Mouse (Mus musculus) urinary bladder, postnatal 14 days (tissue): ENCODE results near the gene Pim2.
"Not testable (repeated sequence)": the region's sequence is repeated elsewhere in the genome, so short reads cannot be mapped to it uniquely, and the experiment has no call there.

Experiments used
- DNase-seq: peaks from one replicate; pipeline ENCODE4 v3.0.0; 2021; ENCODE audit warnings: low spot score

The Pim2 gene

GRCm38 (mm10) chrX:7907735-7908134 is 29.7 kb downstream of the Pim2 start, which contains the start of gene Gm10491:
TSS of gene Gm10491 (minus strand) at chrX:7907835.
- no peak for DNase-seq

- DNase-seq = not testable (repeated sequence)
These were observed 31.2 kb downstream of the Pim2 start, which contains the start of gene Gm10490 for GRCm38 (mm10) chrX:7909242-7909641. TSS of gene Gm10490 (plus strand) at chrX:7909542.

DNA sequence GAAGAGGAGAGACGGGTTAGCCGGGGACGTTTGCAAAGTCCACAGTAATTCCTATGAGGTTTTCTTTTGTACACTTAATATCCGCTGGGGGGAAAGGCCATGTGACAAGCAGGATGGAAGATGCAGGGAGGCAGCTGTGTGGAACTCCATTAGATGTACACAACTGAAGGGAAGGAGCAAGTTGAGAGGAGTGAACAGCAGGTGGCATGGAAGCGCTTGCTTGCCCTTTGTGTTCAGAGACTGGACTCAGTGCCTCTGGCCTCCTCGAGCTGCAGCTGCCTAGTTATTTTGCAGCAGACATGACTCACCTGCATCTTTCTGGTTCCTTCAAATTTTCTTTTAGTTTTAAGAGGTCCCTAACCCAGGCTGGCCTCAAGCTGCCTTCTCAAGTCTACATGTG is 32.4 kb downstream of the Pim2 start:
- no peak for DNase-seq

- DNase-seq = peak; percentile 25
These were observed 37.6 kb downstream of the Pim2 start for GRCm38 (mm10) chrX:7915669-7916068.

DNA sequence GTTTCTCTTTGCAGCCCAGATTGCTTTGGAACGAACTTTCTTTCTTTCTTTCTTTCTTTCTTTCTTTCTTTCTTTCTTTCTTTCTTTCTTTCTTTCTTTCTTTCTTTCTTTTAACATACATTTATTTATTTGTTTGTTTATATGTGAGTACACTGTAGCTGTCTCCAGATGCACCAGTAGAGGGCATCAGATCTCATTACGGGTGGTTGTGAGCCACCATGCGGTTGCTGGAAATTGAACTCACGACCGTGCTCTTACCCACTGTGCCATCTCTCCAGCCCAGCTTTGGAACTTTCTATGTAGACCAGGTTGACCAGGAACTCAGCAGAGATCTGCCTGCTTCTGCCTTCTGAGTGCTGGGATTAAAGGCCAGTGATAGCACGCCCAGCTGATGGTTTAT is 39.9 kb downstream of the Pim2 start:
- not testable (repeated sequence) for DNase-seq

DNA sequence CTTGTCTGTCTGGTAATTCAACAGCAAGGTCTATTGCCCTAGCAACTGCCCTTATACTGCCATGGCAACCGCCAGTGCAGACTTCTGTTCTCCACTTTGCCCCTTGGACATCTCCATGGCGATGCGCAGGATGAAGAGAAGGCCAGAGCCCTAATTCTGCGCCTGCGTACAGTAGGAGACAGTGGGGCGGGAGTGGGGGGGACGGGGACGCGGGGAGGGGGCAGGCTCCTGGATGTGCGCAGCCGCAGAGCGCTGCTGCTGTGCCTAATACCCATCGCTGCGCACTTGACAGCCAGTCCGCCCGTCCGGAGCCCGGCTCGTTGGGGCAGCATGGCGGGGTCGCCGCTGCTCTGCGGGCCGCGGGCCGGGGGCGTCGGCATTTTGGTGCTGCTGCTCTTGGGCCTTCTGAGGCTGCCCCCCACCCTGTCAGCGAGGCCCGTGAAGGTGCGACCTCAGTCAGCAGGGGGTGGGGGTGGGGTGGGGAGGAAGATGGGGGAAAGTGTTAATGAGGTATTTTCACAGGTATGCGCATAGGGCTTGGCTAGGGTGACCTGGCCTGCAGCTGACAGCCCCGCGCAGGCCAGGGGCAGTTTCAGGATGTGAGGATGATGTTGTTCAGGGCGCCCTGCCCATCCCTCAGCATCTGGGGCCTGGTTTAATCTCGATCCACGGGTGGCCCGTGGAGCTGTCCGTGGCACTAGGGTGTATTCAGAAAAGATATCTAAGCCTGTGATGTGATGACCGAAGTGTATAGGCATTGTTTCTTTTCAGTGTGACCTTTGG is 41.7 kb downstream of the Pim2 start, which contains the start of gene Pcsk1n:
Gene Pcsk1n (plus strand): TSS at position 222 of the 783 bp plus-strand sequence.
- DNase-seq = no peak

DNA sequence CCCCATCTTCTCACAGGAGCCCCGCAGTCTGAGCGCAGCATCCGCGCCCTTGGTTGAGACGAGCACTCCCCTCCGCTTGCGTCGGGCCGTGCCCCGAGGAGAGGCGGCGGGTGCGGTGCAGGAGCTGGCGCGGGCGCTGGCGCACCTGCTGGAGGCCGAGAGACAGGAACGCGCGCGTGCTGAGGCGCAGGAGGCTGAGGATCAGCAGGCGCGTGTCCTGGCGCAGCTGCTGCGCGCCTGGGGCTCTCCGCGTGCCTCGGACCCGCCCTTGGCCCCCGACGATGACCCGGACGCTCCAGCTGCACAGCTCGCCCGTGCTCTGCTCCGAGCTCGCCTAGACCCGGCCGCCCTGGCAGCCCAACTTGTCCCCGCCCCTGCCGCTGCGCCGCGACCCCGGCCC is 44.0 kb downstream of the Pim2 start:
- no peak for DNase-seq

- no peak for DNase-seq
These were observed 48.2 kb downstream of the Pim2 start for GRCm38 (mm10) chrX:7926266-7926665.

DNA sequence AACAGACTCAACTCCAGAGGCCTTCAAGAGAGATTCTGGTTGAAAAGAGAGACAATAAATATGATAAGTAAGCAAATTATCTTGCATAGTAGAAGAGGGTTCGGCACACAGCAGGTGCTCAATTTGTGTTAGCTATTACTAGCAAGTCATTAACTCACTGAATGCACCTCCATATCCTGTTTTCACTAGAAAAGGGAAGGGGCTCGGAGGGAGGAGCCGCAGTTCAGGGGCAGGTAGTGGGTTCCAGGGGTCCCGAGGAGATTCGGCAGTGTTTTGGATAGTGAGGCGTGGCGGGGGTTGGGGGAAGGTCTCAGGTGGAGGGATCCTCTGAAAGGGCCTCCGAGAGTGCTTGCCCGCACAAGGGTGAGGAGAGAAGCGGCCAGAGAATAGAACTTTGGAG is 49.1 kb downstream of the Pim2 start:
- DNase-seq = no peak

GRCm38 (mm10) chrX:7928270-7928790 is 50.3 kb downstream of the Pim2 start, which contains the start of gene Eras:
TSS of gene Eras (minus strand) at chrX:7928607.
- DNase-seq = no peak
